Mouse (Mus musculus) neural tube, postnatal 0 days (tissue): ENCODE results near the gene Wdfy3. TPM values are rescaled to one million over a fixed set of nuclear protein-coding genes. Genes with fewer than 3 reads are reported as not detected.

Experiments
- polyA plus RNA-seq: library from polyadenylated mRNA; unstranded; fragments of >200 nt; fragmentation: Nextera tagmentation; extraction: Ambion mirVana; gene quantifications from 2 replicates; pipeline ENCODE4 v1.2.1, GENCODE M21; 2015

The Wdfy3 gene
- 17.7 and 20.2 TPM in 2 replicates for polyA plus RNA-seq

GRCm38 (mm10) chr5:102069767-102070413 is at the start of gene Wdfy3:
Gene Wdfy3, minus strand, starts transcription at chr5:102069921.

